Mouse (Mus musculus): ENCODE measurements around the gene Grid2.

Gene Grid2

DNA sequence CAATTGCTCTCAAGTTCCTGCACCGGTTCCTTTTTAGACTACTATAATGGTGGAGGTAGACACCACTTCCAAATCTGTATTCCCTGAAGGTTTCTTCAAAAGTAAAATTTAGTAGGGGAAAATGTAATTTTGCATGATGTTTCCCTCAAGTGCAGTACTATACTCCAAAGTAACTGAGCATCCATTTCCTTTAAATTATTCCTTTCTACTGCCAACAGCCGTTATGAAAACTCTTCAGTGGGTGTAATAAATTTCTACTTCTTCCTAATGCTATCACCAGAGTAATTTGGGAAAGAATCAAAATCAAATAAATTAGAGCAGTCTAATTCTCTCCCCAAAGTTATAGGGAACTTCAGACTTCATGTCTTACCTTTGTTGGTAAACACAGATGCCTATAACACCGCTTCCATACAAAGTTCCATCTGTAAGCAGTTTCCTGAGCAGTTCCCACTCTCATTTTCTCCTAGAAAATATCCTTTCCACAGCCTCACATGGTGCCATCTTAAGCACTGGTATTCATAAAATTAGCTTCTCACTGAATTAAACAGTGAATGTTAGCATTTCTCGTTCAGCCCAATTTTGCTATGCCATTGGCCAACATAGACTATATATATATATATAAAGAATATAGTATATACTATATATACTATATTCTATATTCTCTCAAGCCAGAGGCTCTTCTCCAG is 1142.9 kb downstream of the Grid2 start:
- DNase-seq, result no peak

DNA sequence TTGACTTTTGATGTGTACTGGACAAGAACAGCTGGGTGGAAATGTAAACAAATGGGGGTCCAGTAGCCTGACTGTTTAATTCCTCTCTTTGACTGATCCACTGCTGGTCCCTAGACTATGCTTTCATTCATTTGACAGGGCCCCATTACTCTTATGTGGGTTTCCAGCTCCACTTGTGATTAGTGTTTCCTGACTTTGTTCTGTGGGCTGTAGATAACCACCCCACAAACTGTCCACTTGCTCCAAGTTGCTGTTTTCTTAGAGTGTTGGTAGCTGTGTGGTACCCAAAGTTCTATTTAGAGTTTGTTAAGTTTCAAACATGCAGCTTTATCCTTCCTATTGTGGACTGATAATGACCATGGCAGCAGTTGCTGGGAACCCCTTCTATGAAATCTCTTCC is 1172.0 kb downstream of the Grid2 start:
- no peak for DNase-seq

GRCm38 (mm10) chr6:64428898-64429297 is 1173.2 kb downstream of the Grid2 start:
- DNase-seq, result no peak

DNA sequence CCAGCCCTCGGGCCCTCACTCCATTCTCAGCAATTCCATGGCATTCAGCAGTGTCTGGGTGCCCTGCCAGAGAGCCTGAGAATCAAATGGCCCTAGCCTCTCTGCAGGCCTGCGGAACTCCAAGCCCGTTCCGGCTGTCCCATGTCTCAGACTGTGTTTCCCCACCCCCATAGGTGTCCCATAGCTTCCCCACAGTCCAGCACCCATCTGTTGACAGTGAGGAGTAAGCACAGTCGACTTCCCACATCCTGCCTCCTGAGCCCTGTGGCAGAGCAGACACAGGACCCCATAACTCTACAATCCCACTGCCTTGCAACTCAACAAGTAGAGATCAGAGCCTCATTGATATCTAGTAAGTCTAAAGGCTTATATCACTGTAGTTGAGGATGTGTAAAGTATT is 1192.5 kb downstream of the Grid2 start:
- DNase-seq, result no peak

DNA sequence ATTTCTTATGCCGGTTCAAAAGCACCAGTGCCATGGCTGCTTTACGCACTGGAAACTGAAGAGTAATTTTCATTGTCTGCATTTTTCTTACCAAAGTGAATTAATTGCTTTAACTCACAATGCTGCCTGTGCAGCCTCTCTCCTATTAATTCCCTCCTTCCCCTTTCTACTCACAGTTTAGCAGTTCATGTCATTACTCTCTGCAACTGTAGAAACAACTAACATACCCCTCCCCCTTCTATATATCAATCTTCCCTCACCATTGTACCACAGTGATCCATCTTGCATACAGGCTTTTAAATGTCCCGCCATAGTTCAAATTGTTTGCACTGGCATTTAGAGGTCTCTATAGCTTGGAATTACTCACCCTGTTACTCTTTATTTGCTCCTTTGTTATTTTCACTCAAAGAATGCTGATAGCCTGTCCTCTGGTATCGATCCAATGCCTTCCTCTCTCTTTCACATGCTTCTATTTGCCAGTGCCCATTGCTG is 1193.2 kb downstream of the Grid2 start:
- DNase-seq, result no peak

GRCm38 (mm10) chr6:64450770-64451169 is 1195.1 kb downstream of the Grid2 start:
- no peak for DNase-seq

GRCm38 (mm10) chr6:64479884-64480283 is 1224.2 kb downstream of the Grid2 start:
- no peak for DNase-seq

DNA sequence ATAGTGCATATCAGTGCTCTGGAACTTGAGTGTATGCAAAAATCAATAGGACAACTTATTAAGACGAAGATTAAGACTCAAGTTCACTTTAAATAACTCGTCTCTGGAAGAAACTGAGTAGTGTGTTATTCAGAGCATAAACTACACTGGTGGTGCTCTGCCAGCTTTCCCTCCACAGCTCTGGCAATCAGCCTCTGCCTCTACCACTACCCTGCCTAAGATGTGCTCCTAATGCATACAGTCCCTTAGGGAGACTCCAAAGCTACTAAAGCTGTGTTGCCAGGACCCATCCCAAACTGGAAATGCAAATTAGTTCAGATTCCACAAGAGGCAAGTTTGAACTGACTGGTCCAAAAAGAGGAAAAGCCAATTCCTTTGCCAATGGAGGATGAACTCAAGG is 1224.9 kb downstream of the Grid2 start:
- DNase-seq, result no peak

GRCm38 (mm10) chr6:64490313-64491067 is 1234.8 kb downstream of the Grid2 start:
- DNase-seq, result no peak

- DNase-seq, result no peak
Measured at GRCm38 (mm10) chr6:64504394-64504793, 1248.7 kb downstream of the Grid2 start.

- no peak for DNase-seq
Measured at GRCm38 (mm10) chr6:64542168-64542567, 1286.5 kb downstream of the Grid2 start.

DNA sequence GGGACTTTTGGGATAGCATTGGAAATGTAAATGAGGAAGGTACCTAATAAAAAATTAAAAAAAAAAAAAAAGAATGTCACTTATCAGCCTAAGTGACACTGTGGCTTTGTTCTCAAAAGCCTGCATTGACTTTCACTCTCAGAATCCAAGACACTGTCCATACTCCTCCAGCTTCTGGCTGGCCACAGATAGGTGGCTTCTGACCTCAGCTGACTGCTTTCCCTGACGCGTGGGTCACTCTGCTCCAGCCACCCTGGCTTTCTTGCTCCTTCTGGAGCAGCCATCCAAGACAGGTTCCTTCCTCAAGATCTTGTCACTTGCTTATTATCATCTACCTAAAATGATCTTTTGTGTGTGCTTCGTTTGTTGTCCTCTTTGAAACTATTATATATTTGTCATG is 1298.0 kb downstream of the Grid2 start:
- DNase-seq, result no peak

GRCm38 (mm10) chr6:64555220-64555619 is 1299.5 kb downstream of the Grid2 start:
- peak; percentile 50 for DNase-seq

GRCm38 (mm10) chr6:64568599-64568998 is 1312.9 kb downstream of the Grid2 start:
- peak; percentile 28 for DNase-seq

DNA sequence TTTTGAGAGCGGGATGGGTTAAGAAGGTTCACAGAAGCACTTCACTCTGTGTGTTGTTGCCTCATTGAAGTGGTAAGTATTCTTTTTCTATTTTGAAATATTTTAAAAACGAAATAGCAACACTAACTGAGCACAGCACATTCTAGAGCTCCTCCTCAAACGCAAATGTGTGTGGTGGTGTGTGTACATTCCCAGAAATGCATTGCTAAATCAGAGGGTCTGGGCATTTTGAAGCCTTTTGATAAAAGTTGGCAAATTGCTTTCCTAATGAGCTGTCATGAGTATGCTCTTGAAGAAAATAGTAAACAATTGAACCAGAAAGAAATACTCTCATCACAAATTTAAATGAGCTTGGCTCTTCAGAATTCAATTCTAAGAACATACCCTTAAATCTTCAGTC is 1325.7 kb downstream of the Grid2 start:
- DNase-seq, result no peak

DNA sequence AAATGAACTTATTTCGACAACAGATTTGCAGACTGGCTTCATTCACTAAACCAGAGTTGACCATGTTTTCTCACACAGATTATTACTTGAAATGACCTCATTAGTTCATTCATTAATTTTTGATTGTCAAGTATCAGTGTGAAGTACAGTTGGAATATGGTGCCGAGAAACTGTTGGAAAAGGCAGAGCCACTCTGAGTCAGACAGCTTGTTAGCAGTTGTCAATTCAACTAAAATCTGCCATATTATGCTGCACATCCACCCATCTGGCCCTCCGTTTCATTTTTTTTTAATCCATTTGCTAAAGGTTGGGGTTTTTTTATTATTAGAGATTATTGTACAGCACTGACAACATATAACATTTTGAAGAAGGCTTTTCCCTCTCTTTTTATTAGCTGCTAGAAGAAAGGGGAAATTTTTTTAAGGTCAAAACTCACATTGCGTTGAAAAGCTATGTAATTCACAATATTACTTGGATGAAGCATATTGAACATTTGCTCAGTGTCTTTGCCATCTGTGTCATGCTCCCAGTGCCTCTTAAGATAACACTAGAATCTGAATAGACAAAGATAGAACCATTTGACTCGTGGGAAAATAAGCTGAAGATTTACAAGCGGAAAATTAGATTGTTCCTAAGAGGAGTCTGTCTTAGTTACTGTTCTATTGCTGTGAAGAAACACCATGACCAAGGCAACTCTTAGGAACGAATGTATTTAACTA is 1333.0 kb downstream of the Grid2 start:
- DNase-seq, result no peak

- no peak for DNase-seq
Measured at GRCm38 (mm10) chr6:64596261-64596660, 1340.6 kb downstream of the Grid2 start.

- peak; percentile 7 for DNase-seq
Measured at GRCm38 (mm10) chr6:64596835-64597234, 1341.2 kb downstream of the Grid2 start.

DNA sequence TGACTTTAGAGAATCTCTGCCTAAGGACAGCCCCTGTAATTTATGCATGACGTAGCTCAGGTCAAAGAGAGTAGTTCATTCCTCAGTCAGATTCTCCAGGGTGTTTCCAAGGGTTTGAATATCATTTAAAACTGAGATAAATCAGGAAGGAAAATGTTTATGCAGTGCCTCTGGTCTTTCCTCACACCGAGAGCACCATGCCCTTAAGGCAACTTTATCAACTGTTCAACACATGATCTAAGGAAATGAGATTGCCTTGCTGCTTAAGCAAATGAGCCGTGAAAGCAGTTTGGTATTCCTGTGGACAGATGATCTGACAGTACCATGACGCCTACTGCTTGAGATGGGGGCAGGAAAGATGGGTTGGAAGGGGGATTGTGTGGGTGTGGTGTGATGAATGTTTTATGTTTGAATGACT is 1342.5 kb downstream of the Grid2 start:
- DNase-seq, result no peak

DNA sequence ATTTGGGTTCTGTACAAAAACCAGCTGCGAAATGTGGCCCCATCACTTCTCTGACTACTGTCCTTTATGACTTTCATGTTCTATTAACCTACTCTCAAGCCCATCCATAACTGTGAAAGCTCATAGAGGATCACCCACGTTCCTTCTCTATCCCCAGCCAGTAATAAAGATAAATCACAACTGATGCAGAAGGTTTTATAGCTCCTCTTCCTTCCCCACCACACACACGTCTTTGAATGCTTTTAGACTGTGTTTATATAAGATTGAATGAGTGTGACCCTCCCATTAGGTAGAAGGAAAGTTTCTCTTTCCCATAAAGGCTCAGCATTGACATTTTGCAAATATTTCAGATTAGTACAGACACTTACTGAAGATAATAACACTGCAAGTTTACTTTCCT is 1350.1 kb downstream of the Grid2 start:
- no peak for DNase-seq

DNA sequence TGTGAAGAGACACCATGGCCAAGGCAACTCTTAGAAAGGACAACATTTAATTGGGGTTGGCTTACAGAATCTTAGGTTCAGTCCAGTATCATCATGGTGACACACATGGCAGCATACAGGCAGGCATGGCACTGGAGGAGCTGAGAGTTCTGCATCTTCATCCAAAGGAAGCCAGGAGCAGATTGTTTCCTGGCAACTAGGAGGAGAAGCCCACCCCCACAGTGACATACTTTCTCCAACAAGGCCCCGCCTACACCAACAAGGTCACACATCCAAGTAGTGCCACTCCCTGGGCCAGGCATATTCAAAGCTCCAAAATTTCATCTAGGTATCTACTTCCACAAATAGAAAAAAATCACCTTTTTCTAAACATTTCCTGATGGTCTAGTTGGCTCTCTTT is 1351.4 kb downstream of the Grid2 start:
- no peak for DNase-seq

DNA sequence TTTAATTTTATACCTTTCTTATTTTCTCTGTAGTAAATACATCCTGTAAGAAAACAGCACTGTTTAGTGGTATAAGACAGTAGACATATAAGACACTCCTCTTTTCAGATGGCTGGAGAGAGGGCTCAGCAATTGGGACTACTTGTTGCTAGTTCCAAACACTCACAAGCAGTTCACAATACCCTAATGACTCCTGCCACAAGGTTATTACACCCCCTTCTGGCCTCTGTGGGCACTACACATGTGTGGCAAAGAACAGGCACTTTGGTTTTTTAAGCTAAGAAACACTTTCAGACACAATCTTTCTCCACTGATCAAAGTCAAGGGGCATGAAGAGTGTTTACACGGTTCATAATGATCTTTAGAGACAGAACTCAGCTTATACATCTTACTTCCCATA is 1352.3 kb downstream of the Grid2 start:
- peak; percentile 22 for DNase-seq

DNA sequence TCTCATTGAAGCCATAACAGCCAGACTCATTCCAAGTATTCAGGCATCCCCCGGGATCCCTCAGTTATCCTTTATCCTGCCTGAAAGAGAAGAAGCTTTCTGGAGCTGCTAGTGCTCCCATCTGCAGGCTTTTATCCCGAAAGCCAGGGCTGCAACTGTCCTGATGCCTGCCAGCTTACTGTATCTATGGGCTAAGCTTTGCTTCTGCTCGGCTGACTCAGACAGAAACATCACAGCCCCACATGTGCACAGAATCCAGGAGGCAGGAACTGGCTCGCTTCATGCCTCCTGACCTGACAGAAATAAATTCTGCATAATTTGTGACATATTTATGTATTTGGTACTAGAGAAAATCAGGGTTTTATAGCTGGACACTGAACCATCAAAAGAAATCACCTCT is 1361.2 kb downstream of the Grid2 start:
- no peak for DNase-seq
